Mouse (Mus musculus): ENCODE measurements around the gene Olfr330. TPM values are rescaled to one million over a fixed set of nuclear protein-coding genes. Genes with fewer than 3 reads are reported as not detected.

Olfr330 gene
- polyA plus RNA-seq, 1 experiment from 2014 or later, result not detected

DNA sequence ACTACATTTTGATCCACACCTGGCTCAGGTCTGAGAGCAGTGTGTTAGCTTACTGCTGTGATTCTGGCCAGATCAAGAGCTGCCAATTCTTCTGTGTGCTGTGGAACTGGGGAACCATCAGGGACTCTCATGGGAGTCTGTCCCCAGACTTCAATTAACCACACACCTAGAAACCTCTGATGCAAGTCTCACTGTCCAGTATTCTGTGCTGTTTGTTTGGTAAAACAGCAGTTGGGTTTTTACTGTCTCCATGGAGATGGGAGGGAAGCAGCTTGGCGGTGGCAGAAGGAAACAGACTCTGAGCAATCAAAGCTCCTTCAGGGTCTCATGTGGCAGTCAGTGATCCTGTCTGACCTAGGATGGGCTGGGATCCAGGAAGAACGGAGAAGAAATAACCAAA lies 42.2 kb downstream of the Olfr330 start, which contains the start of gene Olfr332:
Olfr332 (minus strand) TSS at position 101 of the 400 bp plus-strand sequence.
- no peaks in the 10 kb centered on the region for H3K4me1 ChIP-seq
- 93% methylated on average over 2 of the region's 2 CpGs for WGBS
- H3K9ac ChIP-seq, result no peak within 1 kb of the TSS
- no peak for ATAC-seq (ENCODE audit: insufficient number of reproducible peaks, insufficient read depth, low FRiP score, low TSS enrichment, low read depth)
- H3K27ac ChIP-seq, result no peak within 1 kb of the TSS
- no peak within 1 kb of the TSS for H3K4me3 ChIP-seq
- no peaks in the 10 kb centered on the region for H3K36me3 ChIP-seq
- H3K4me2 ChIP-seq, result no peak within 1 kb of the TSS
- H3K27me3 ChIP-seq, result no peaks in the 10 kb centered on the region
- no peaks in the 10 kb centered on the region for H3K9me3 ChIP-seq

Other genes with a start within 250 kb of the Olfr330 start
- gene Zfp692, start 227.8 kb downstream of the Olfr330 start, polyA plus RNA-seq (2015; fragmentation: Nextera tagmentation; extraction: Ambion mirVana), result 30.6 and 31.4 TPM in 2 replicates
- gene Zfp672, start 204.5 kb downstream of the Olfr330 start, polyA plus RNA-seq (2015; fragmentation: Nextera tagmentation; extraction: Ambion mirVana), result 41.2 and 41.9 TPM in 2 replicates
- gene Sh3bp5l, start 204.1 kb downstream of the Olfr330 start, polyA plus RNA-seq (2015; fragmentation: Nextera tagmentation; extraction: Ambion mirVana), result 33.4 and 34.6 TPM in 2 replicates
- 1.3 TPM in 1 of 2 replicates, not detected in the other for gene Lypd8, start 155.8 kb downstream of the Olfr330 start, polyA plus RNA-seq (2015; fragmentation: Nextera tagmentation; extraction: Ambion mirVana)
- gene 1810065E05Rik, start 113.7 kb downstream of the Olfr330 start, polyA plus RNA-seq (2015; fragmentation: Nextera tagmentation; extraction: Ambion mirVana), result not detected in 2 replicates
- gene Gm12253, start 102.3 kb downstream of the Olfr330 start, polyA plus RNA-seq (2015; fragmentation: Nextera tagmentation; extraction: Ambion mirVana), result not detected in 2 replicates
- gene Lypd9, start 81.9 kb downstream of the Olfr330 start, polyA plus RNA-seq (2015; fragmentation: Nextera tagmentation; extraction: Ambion mirVana), result not detected in 2 replicates
- 0.14 TPM in 1 of 2 replicates, not detected in the other for gene Olfr30, start 72.6 kb downstream of the Olfr330 start, polyA plus RNA-seq (2015; fragmentation: Nextera tagmentation; extraction: Ambion mirVana)
- gene Olfr332, start 42.3 kb downstream of the Olfr330 start, polyA plus RNA-seq (2015; fragmentation: Nextera tagmentation; extraction: Ambion mirVana), result not detected in 2 replicates
- not detected in 2 replicates for gene Olfr331, start 32.3 kb downstream of the Olfr330 start, polyA plus RNA-seq (2015; fragmentation: Nextera tagmentation; extraction: Ambion mirVana)
- gene Olfr329-ps, start 11.6 kb upstream of the Olfr330 start, polyA plus RNA-seq (2015; fragmentation: Nextera tagmentation; extraction: Ambion mirVana), result not detected in 2 replicates
- gene Olfr328, start 20.8 kb upstream of the Olfr330 start, polyA plus RNA-seq (2015; fragmentation: Nextera tagmentation; extraction: Ambion mirVana), result 0.10 TPM in 1 of 2 replicates, not detected in the other
- gene Olfr224, start 35.7 kb upstream of the Olfr330 start, polyA plus RNA-seq (2015; fragmentation: Nextera tagmentation; extraction: Ambion mirVana), result not detected in 2 replicates
- not detected in 2 replicates for gene Olfr325, start 42.9 kb upstream of the Olfr330 start, polyA plus RNA-seq (2015; fragmentation: Nextera tagmentation; extraction: Ambion mirVana)
- gene Olfr324, start 60.3 kb upstream of the Olfr330 start, polyA plus RNA-seq (2015; fragmentation: Nextera tagmentation; extraction: Ambion mirVana), result not detected in 2 replicates
- gene 2210407C18Rik, start 81.2 kb upstream of the Olfr330 start, polyA plus RNA-seq (2015; fragmentation: Nextera tagmentation; extraction: Ambion mirVana), result not detected in 2 replicates
- not detected in 2 replicates for gene Olfr323, start 95.7 kb upstream of the Olfr330 start, polyA plus RNA-seq (2015; fragmentation: Nextera tagmentation; extraction: Ambion mirVana)
- gene Trim58, start 105.6 kb upstream of the Olfr330 start, polyA plus RNA-seq (2015; fragmentation: Nextera tagmentation; extraction: Ambion mirVana), result 0.13 and 0.23 TPM in 2 replicates
- gene Olfr322, start 123.9 kb upstream of the Olfr330 start, polyA plus RNA-seq (2015; fragmentation: Nextera tagmentation; extraction: Ambion mirVana), result not detected in 2 replicates
- gene Olfr320, start 146.3 kb upstream of the Olfr330 start, polyA plus RNA-seq (2015; fragmentation: Nextera tagmentation; extraction: Ambion mirVana), result not detected in 2 replicates
- gene Olfr319, start 164.3 kb upstream of the Olfr330 start, polyA plus RNA-seq (2015; fragmentation: Nextera tagmentation; extraction: Ambion mirVana), result not detected in 2 replicates
- not detected in 2 replicates for gene Olfr318, start 189.2 kb upstream of the Olfr330 start, polyA plus RNA-seq (2015; fragmentation: Nextera tagmentation; extraction: Ambion mirVana)
- gene Olfr317, start 204.4 kb upstream of the Olfr330 start, polyA plus RNA-seq (2015; fragmentation: Nextera tagmentation; extraction: Ambion mirVana), result not detected in 2 replicates
- gene Olfr316, start 217.9 kb upstream of the Olfr330 start, polyA plus RNA-seq (2015; fragmentation: Nextera tagmentation; extraction: Ambion mirVana), result not detected in 2 replicates
- gene Olfr315, start 238.4 kb upstream of the Olfr330 start, polyA plus RNA-seq (2015; fragmentation: Nextera tagmentation; extraction: Ambion mirVana), result not detected in 2 replicates
- not detected in 2 replicates for gene Olfr314, start 248.1 kb upstream of the Olfr330 start, polyA plus RNA-seq (2015; fragmentation: Nextera tagmentation; extraction: Ambion mirVana)